Mouse (Mus musculus) mouse embryonic stem cell (cell line): ENCODE data around the gene C530008M17Rik.

Experiments used
- in situ Hi-C, 2 experiments: fragments of 300-500 bp; cut with MboI; formaldehyde crosslinking; loops; 1 replicate in 1 of 2; 3 replicates in 1 of 2; pipeline ENCODE4 v1.14.3; 2019 to 2020; ENCODE audit warnings: low sequenced_read_pairs in 2 of 2, low pct_unique_long_range_greater_than_20kb in 1 of 2, mixed read lengths in 1 of 2; ENCODE audit not compliant: unreplicated experiment in 1 of 2

C530008M17Rik gene

GRCm38 (mm10) chr5:76691251-76691650 is 34.9 kb downstream of the C530008M17Rik start:
- in situ Hi-C loops: no loop called here

- in situ Hi-C loops: no loop called here
Measured at GRCm38 (mm10) chr5:76691706-76692424, 35.6 kb downstream of the C530008M17Rik start.

- in situ Hi-C loops: no loop called here
Measured at GRCm38 (mm10) chr5:76697536-76697935, 41.2 kb downstream of the C530008M17Rik start.

GRCm38 (mm10) chr5:76698187-76698586 is 41.9 kb downstream of the C530008M17Rik start:
- in situ Hi-C loops: no loop called here

GRCm38 (mm10) chr5:76701127-76701853 is 45.0 kb downstream of the C530008M17Rik start:
- in situ Hi-C loops: loop anchor here in 1 of 2 experiments (25.0 kb wide), 1 partner anchor 89 kb away; no protein-coding TSS in a partner anchor

- in situ Hi-C loops: loop anchor here in 1 of 2 experiments (25.0 kb wide), 1 partner anchor 90 kb away; no protein-coding TSS in a partner anchor
Measured at GRCm38 (mm10) chr5:76702104-76702503, 45.8 kb downstream of the C530008M17Rik start.

GRCm38 (mm10) chr5:76702646-76703045 is 46.3 kb downstream of the C530008M17Rik start:
- in situ Hi-C loops: loop anchor here in 1 of 2 experiments (25.0 kb wide), 1 partner anchor 90 kb away; no protein-coding TSS in a partner anchor

- in situ Hi-C loops: loop anchor here in 1 of 2 experiments (25.0 kb wide), 1 partner anchor 93 kb away; no protein-coding TSS in a partner anchor
Measured at GRCm38 (mm10) chr5:76705307-76706173, 49.2 kb downstream of the C530008M17Rik start.

- in situ Hi-C loops: loop anchor here in 1 of 2 experiments (25.0 kb wide), 1 partner anchor 95 kb away; no protein-coding TSS in a partner anchor
Measured at GRCm38 (mm10) chr5:76707072-76707471, 50.8 kb downstream of the C530008M17Rik start.

- in situ Hi-C loops: loop anchor here in 1 of 2 experiments (25.0 kb wide), 1 partner anchor 96 kb away; no protein-coding TSS in a partner anchor
Measured at GRCm38 (mm10) chr5:76708004-76708403, 51.7 kb downstream of the C530008M17Rik start.

- in situ Hi-C loops: loop anchor here in 1 of 2 experiments (25.0 kb wide), 1 partner anchor 101 kb away; no protein-coding TSS in a partner anchor
Measured at GRCm38 (mm10) chr5:76713743-76714142, 57.4 kb downstream of the C530008M17Rik start.

- in situ Hi-C loops: loop anchor here in 1 of 2 experiments (25.0 kb wide), 1 partner anchor 108 kb away; no protein-coding TSS in a partner anchor
Measured at GRCm38 (mm10) chr5:76719954-76720353, 63.6 kb downstream of the C530008M17Rik start.

- in situ Hi-C loops: loop anchor here in 1 of 2 experiments (25.0 kb wide), 1 partner anchor 113 kb away; no protein-coding TSS in a partner anchor
Measured at GRCm38 (mm10) chr5:76724878-76725277, 68.6 kb downstream of the C530008M17Rik start.

- in situ Hi-C loops: no loop called here
Measured at GRCm38 (mm10) chr5:76726518-76727103, 70.3 kb downstream of the C530008M17Rik start.

GRCm38 (mm10) chr5:76733055-76733641 is 76.8 kb downstream of the C530008M17Rik start:
- in situ Hi-C loops: no loop called here

- in situ Hi-C loops: no loop called here
Measured at GRCm38 (mm10) chr5:76741463-76741862, 85.2 kb downstream of the C530008M17Rik start.

GRCm38 (mm10) chr5:76742076-76742475 is 85.8 kb downstream of the C530008M17Rik start:
- in situ Hi-C loops: no loop called here
